Mouse (Mus musculus) hindbrain, embryonic 13.5 days (tissue): ENCODE data around the gene Fam20a. TPM values are rescaled to one million over a fixed set of nuclear protein-coding genes. Genes with fewer than 3 reads are reported as not detected.

ENCODE experiments used
- ATAC-seq: fragments of 200-750 bp; cut with Nextera tagmentation; 2 replicates; pipeline ENCODE4 v1.8.0; 2017; ENCODE audit warnings: moderate TSS enrichment; ENCODE audit not compliant: low FRiP score
- H3K27ac ChIP-seq: fragments of 300-500 bp; sonication (generic); 2 replicates; pipeline ENCODE4 v1.5.1; 2015; ENCODE audit warnings: inconsistent platforms, mild to moderate bottlenecking, moderate library complexity
- H3K27me3 ChIP-seq: fragments of 300-500 bp; sonication (generic); 2 replicates; pipeline ENCODE4 v1.6.1; 2015; ENCODE audit warnings: mild to moderate bottlenecking, inconsistent platforms
- H3K36me3 ChIP-seq: fragments of 300-500 bp; sonication (generic); 2 replicates; pipeline ENCODE4 v1.6.1; 2015; ENCODE audit warnings: mild to moderate bottlenecking, inconsistent platforms
- H3K4me1 ChIP-seq: fragments of 300-500 bp; sonication (generic); replicated peaks from 2 replicates; pipeline ENCODE4 v1.6.1; 2015; ENCODE audit warnings: inconsistent platforms
- H3K4me2 ChIP-seq: fragments of 300-500 bp; sonication (generic); 2 replicates; pipeline ENCODE4 v1.6.1; 2015; ENCODE audit warnings: inconsistent platforms, mild to moderate bottlenecking, moderate library complexity
- H3K4me3 ChIP-seq: fragments of 300-500 bp; sonication (generic); 2 replicates; pipeline ENCODE4 v1.5.1; 2015; ENCODE audit warnings: mild to moderate bottlenecking, inconsistent platforms
- H3K9ac ChIP-seq: fragments of 300-500 bp; sonication (generic); 2 replicates; pipeline ENCODE4 v1.6.1; 2015; ENCODE audit warnings: mild to moderate bottlenecking, inconsistent platforms
- H3K9me3 ChIP-seq: fragments of 300-500 bp; sonication (generic); 2 replicates; pipeline ENCODE4 v1.6.1; 2016; ENCODE audit warnings: inconsistent platforms
- WGBS: fragments of 180-500 bp; shearing (Covaris S2); methylation state at CpG from one replicate; pipeline ENCODE4 v1.1.7; 2015; 5-methylcytosine and 5-hydroxymethylcytosine counted together
- polyA plus RNA-seq: library from polyadenylated mRNA; unstranded; fragments of >200 nt; fragmentation: Nextera tagmentation; extraction: Ambion mirVana; gene quantifications from 2 replicates; pipeline ENCODE4 v1.2.1, GENCODE M21; 2015

The Fam20a gene
- polyA plus RNA-seq, 1 experiment from 2014 or later, result 2.4 TPM

DNA sequence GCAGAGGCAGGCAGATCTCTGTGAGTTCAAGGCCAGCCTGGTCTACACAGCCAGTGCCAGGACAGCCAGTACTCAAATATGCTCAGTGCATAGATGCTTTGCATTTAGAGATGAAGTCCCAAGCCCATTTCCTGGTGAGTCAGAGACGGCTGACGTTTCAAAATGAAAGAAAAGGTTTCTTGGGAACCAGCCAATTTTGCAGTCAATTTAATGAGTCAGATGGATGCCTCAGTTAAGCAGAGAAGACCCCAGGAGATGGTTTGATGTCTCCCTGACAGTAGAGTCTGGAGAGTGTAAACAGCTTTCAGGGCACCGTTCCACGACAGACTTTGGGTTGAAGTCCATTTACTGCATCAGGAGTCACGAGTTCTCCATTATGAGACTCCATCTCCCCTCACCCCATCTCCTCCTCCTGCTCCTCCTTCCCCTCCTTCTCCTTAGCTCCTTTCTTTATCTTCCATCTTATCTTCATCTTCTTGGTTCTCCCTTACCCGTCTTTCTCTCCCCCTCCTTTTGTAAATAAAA, 86.1 kb downstream of the Fam20a start:
- no peak for ATAC-seq
- no peaks in the 10 kb centered on the region for H3K4me1 ChIP-seq
- H3K27ac ChIP-seq, result no peak overlapping the region
- no peak overlapping the region for H3K9ac ChIP-seq
- no peaks in the 10 kb centered on the region for H3K9me3 ChIP-seq
- H3K27me3 ChIP-seq, result no peaks in the 10 kb centered on the region
- no peak overlapping the region for H3K4me3 ChIP-seq
- H3K4me2 ChIP-seq, result no peak overlapping the region
- 71% methylated on average over 6 of the region's 6 CpGs for WGBS
- no peaks in the 10 kb centered on the region for H3K36me3 ChIP-seq

- no peaks in the 10 kb centered on the region for H3K27me3 ChIP-seq
- no peak for ATAC-seq
- H3K9ac ChIP-seq, result no peak overlapping the region
- no peak overlapping the region for H3K4me3 ChIP-seq
- H3K36me3 ChIP-seq, result no peaks in the 10 kb centered on the region
- H3K9me3 ChIP-seq, result no peaks in the 10 kb centered on the region
- no peaks in the 10 kb centered on the region for H3K4me1 ChIP-seq
- H3K27ac ChIP-seq, result no peak overlapping the region
- no peak overlapping the region for H3K4me2 ChIP-seq
- 89% methylated on average over 9 of the region's 9 CpGs for WGBS
Observed at GRCm38 (mm10) chr11:109634928-109635327, 87.2 kb downstream of the Fam20a start.

DNA sequence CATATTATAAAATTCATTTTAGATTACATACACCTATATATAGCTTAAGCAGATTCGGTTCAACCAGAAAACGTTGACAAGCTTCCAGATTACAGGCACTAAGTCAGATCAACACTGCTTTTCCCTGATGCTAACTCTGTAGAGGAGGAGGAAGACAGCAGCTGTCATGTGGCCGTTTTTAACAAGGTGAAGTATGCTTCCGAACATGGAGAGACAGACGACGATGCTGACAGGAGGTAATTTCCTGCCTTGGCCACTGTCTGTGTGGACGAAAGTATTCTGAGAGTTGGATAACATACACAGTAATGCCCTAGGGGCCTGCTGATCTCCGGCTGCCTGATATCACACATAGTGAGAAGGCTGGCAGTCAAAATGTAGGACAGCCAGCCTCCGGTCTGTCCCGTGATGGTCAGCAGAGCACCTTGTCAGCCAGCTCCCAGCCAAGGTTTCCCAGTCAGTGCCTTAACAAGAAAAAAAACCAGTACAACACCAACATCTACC, 93.0 kb downstream of the Fam20a start:
- Histone ChIP-seq H3K4me2 (no peak overlapping the region), H3K9ac (no peak overlapping the region), H3K4me3 (no peak overlapping the region), H3K27me3 (no peaks in the 10 kb centered on the region), H3K27ac (no peak overlapping the region), H3K9me3 (no peaks in the 10 kb centered on the region), H3K36me3 (no peaks in the 10 kb centered on the region), H3K4me1 (no peaks in the 10 kb centered on the region)
- no peak for ATAC-seq
- 73% methylated on average over 10 of the region's 10 CpGs for WGBS

DNA sequence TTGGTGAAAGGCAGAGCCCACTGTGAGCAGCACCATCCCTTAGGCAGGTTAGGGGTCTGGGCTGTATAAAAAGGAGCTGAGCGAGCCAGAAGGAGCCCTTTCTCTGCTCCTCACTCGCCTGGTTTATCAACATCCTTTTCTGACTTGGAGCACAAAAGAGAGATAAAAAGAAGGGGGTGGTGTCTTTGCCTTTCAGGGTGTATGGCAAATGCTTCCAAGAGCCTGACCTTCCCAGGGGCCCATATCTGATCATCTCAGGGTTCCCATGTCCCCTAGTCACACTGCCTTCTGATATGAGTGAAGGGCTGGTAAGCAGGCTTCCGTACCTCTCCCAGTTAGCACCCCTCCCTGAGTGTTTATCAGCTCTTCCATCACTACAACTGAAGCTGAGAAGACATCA, 94.0 kb downstream of the Fam20a start:
- Histone ChIP-seq H3K27me3 (no peaks in the 10 kb centered on the region), H3K36me3 (no peaks in the 10 kb centered on the region), H3K9ac (no peak overlapping the region), H3K4me3 (no peak overlapping the region), H3K4me2 (no peak overlapping the region), H3K4me1 (no peaks in the 10 kb centered on the region), H3K9me3 (no peaks in the 10 kb centered on the region), H3K27ac (no peak overlapping the region)
- no peak for ATAC-seq
- 87% methylated on average over 3 of the region's 3 CpGs for WGBS

GRCm38 (mm10) chr11:109627648-109628047, 94.4 kb downstream of the Fam20a start:
- ATAC-seq, result no peak
- H3K27me3 ChIP-seq, result no peaks in the 10 kb centered on the region
- 88% methylated on average over 4 of the region's 4 CpGs for WGBS

DNA sequence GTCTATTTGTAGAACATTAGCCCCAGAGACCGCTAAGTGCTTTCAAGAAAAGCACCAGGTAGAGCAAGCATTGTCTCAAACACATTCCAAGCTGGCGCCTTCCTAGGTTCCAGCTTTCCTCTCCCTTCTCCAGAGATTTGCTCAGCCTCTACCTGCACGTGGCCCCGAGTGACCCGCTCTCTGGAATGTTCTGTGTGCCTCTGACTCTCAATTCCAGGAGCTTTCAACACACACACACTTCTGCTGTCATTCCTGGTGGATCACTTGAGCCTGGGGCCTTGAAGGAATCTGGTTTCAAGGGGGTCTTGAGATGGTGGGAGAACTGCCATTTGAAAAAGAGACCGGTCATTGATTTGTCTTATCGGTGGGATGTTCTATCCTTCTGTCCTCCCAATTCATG, 98.8 kb downstream of the Fam20a start:
- Histone ChIP-seq H3K4me3 (no peak overlapping the region), H3K4me1 (peaks cover 5% of the 10 kb centered on the region; the same call in 1 of the 2 replicates), H3K9me3 (no peaks in the 10 kb centered on the region), H3K27me3 (no peaks in the 10 kb centered on the region), H3K36me3 (no peaks in the 10 kb centered on the region), H3K27ac (no peak overlapping the region), H3K9ac (no peak overlapping the region), H3K4me2 (no peak overlapping the region)
- ATAC-seq, result no peak
- 89% methylated on average over 7 of the region's 7 CpGs for WGBS

More at GRCm38 (mm10) chr11:109627648-109628047, 94.4 kb downstream of the Fam20a start:
- Histone ChIP-seq H3K9me3 (no peaks in the 10 kb centered on the region), H3K4me1 (peaks cover 2% of the 10 kb centered on the region; the same call in 1 of the 2 replicates), H3K4me3 (no peak overlapping the region), H3K9ac (no peak overlapping the region), H3K4me2 (no peak overlapping the region), H3K36me3 (no peaks in the 10 kb centered on the region), H3K27ac (no peak overlapping the region)

DNA sequence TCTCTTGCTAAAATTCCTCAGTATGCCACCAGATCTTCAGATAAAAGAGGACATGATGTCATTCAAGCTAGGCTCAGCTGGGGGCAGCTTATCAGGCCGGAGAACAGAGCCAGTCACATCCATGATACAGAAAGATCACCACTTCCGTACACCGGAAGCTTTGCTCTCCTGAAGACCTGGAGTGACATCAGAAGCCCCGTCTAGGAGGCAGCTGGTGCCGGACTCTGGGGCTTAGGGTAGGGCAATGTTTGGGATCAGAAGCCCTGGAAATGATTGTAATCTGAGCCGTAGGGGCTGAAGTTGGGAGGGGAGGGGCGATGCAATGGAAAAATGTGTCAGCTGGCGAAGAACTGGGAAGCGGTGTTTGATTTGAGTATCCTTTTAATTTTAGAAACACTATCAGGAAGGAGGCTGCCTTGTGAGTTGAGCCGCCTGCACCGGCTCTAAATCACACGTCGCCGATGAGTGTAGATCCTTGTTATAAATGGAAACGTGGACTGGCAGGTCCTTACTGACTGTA, 99.5 kb downstream of the Fam20a start:
- Histone ChIP-seq H3K27ac (no peak overlapping the region), H3K4me2 (peak overlapping the region; percentile 29; the same call in 1 of the 2 replicates), H3K4me3 (no peak overlapping the region), H3K9ac (no peak overlapping the region; the same call in 1 of the 2 replicates), H3K36me3 (no peaks in the 10 kb centered on the region), H3K27me3 (no peaks in the 10 kb centered on the region), H3K9me3 (no peaks in the 10 kb centered on the region), H3K4me1 (peaks cover 5% of the 10 kb centered on the region; the same call in 1 of the 2 replicates)
- ATAC-seq, result no peak
- WGBS, result 59% methylated on average over 15 of the region's 15 CpGs

DNA sequence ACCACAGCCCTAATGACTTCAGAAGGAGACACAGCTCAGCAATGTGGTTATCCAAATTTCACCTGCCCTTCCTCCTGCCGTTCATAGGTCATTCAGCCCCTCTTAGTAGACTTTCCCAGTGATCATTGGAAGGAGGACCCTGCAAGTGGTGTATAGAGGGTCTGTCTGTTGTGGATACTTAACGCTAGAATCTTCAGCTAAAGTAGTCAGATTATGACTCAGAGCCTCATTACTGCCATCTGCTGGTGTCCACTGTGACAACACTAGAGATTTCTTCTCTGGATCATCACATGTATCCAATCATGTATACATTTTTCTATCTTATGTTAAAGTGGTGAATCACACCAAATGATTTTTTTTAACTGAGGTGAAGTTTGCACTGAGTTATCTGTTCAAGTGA, 100.9 kb downstream of the Fam20a start:
- H3K9me3 ChIP-seq, result no peaks in the 10 kb centered on the region
- H3K4me3 ChIP-seq, result no peak overlapping the region
- H3K27ac ChIP-seq, result no peak overlapping the region
- H3K36me3 ChIP-seq, result no peaks in the 10 kb centered on the region
- H3K9ac ChIP-seq, result no peak overlapping the region
- peaks cover 8% of the 10 kb centered on the region; the same call in 1 of the 2 replicates for H3K4me1 ChIP-seq
- no peak for ATAC-seq
- no peaks in the 10 kb centered on the region for H3K27me3 ChIP-seq
- WGBS, result 15% methylated on average over 2 of the region's 2 CpGs
- no peak overlapping the region for H3K4me2 ChIP-seq

DNA sequence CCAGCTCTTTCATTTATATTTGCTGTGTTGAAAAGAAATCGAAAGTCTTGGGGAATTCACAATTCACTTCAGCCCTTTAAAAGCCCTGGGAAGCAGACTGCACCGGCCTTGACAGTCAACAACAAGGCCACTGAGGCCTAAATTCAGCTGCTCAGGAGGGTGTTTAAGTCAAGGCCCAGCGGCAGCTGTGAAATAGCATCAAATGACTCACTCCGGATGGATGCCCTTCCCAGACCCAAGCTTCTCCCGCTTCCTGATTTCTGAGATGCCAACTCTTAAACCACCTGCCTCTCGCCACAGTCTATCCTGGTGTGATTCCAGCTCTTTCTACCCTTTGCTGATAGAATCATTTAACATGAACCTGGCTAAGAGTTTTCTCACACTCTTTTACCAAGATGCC, 101.7 kb downstream of the Fam20a start:
- ATAC-seq, result no peak
- H3K36me3 ChIP-seq, result no peaks in the 10 kb centered on the region
- no peaks in the 10 kb centered on the region for H3K27me3 ChIP-seq

More for the DNA sequence above, 101.7 kb downstream of the Fam20a start:
- H3K9me3 ChIP-seq, result no peaks in the 10 kb centered on the region
- H3K9ac ChIP-seq, result no peak overlapping the region
- H3K4me2 ChIP-seq, result no peak overlapping the region
- H3K4me3 ChIP-seq, result no peak overlapping the region
- H3K27ac ChIP-seq, result no peak overlapping the region
- H3K4me1 ChIP-seq, result peaks cover 8% of the 10 kb centered on the region; the same call in 1 of the 2 replicates
- 86% methylated on average over 6 of the region's 6 CpGs for WGBS

Other genes with a start within 250 kb of the Fam20a start
- 5.0 and 8.9 TPM in 2 replicates for gene Arsg, start 248.9 kb downstream of the Fam20a start, polyA plus RNA-seq
- 4.1 and 6.3 TPM in 2 replicates for gene Slc16a6, start 248.7 kb downstream of the Fam20a start, polyA plus RNA-seq
- gene Wipi1, start 110.3 kb downstream of the Fam20a start, polyA plus RNA-seq, result 17.8 and 18.2 TPM in 2 replicates
- 473 and 491 TPM in 2 replicates for gene Prkar1a, start 72.9 kb downstream of the Fam20a start, polyA plus RNA-seq
- gene 1700012B07Rik, start 105.8 kb upstream of the Fam20a start, polyA plus RNA-seq, result not detected in 2 replicates